In genomic region chr16:49775002-49775966, GRCm38 (mm10) we compare ENCODE assay signal across 11 mouse cellular contexts. TPM values are rescaled to one million over a fixed set of nuclear protein-coding genes. Genes with fewer than 3 reads are reported as not detected.
DNase-seq lines count a peak whose midpoint lies in the region; ATAC-seq lines count a peak whose summit lies in the region.
"Had no signal": no experiment of that assay in that cellular context is flagged by ENCODE, and none has a peak within 500 bp of the region (broad histone marks: within the 10 kb centered on the region; RNA-seq: fewer than 3 reads in every experiment).

No protein-coding gene starts in this region.

- H3K27me3 ChIP-seq in kidney, embryonic 15.5 days = no peaks in the 10 kb centered on the region
- H3K27me3 ChIP-seq in intestine, embryonic 16.5 days (replicated peaks; ENCODE audit: control insufficient read depth, insufficient read depth, low read length) = no peaks in the 10 kb centered on the region
- H3K27me3 ChIP-seq in forebrain, embryonic 11.5 days (ENCODE audit: control insufficient read depth, insufficient read depth, low read length) = no peaks in the 10 kb centered on the region

- peak overlapping the region; percentile 37; the same call in 1 of the 2 replicates for H3K27ac ChIP-seq in kidney, embryonic 15.5 days
- H3K27ac ChIP-seq in intestine, embryonic 16.5 days (ENCODE audit: low read length) = no peak overlapping the region
- no peak overlapping the region for H3K27ac ChIP-seq in forebrain, embryonic 11.5 days (ENCODE audit: low read depth, low read length)
- H3K27ac ChIP-seq: hindbrain, postnatal 0 days had no signal

- H3K9me3 ChIP-seq in kidney, embryonic 15.5 days (replicated peaks) = no peaks in the 10 kb centered on the region
- no peaks in the 10 kb centered on the region for H3K9me3 ChIP-seq in intestine, embryonic 16.5 days (ENCODE audit: control insufficient read depth, low read length)
- H3K9me3 ChIP-seq in forebrain, embryonic 11.5 days (ENCODE audit: control insufficient read depth, low read length) = no peaks in the 10 kb centered on the region

- WGBS in kidney, embryonic 15.5 days = 84% methylated on average over 22 of the region's 22 CpGs
- 82% methylated on average over 22 of the region's 22 CpGs for WGBS in intestine, embryonic 16.5 days
- 91% methylated on average over 22 of the region's 22 CpGs for WGBS in forebrain, embryonic 11.5 days

- DNase-seq in kidney, adult 18-20 months = no peak
- DNase-seq in cerebellum, adult 18-20 months = peak; percentile 45 to 54
- peak; percentile 31 to 69 for DNase-seq in spleen, postnatal 36 days (ENCODE audit: low spot score in 2 of 2)
- DNase-seq in right cerebral cortex, postnatal 10 days (ENCODE audit: low spot score in 2 of 2) = no peak
- DNase-seq in forebrain, embryonic 11.5 days (ENCODE audit: low spot score) = no peak
- DNase-seq: midbrain, embryonic 14.5 days; thymus, adult 2 months had no signal

- H3K9ac ChIP-seq in kidney, embryonic 15.5 days = no peak overlapping the region
- no peak overlapping the region for H3K9ac ChIP-seq in intestine, embryonic 16.5 days (ENCODE audit: low read depth, low read length)
- H3K9ac ChIP-seq in forebrain, embryonic 11.5 days (ENCODE audit: low read length) = no peak overlapping the region

- no peak overlapping the region for H3K4me2 ChIP-seq in kidney, embryonic 15.5 days
- H3K4me2 ChIP-seq in intestine, embryonic 16.5 days (ENCODE audit: low read depth, low read length) = no peak overlapping the region
- no peak overlapping the region for H3K4me2 ChIP-seq in forebrain, embryonic 11.5 days (ENCODE audit: low read depth, low read length, severe bottlenecking)

- H3K36me3 ChIP-seq in kidney, embryonic 15.5 days = no peaks in the 10 kb centered on the region
- no peaks in the 10 kb centered on the region for H3K36me3 ChIP-seq in intestine, embryonic 16.5 days (ENCODE audit: control insufficient read depth, insufficient read depth, low read length)
- no peaks in the 10 kb centered on the region for H3K36me3 ChIP-seq in forebrain, embryonic 11.5 days (ENCODE audit: control insufficient read depth, insufficient read depth, low read length)

- H3K4me1 ChIP-seq in kidney, embryonic 15.5 days = no peaks in the 10 kb centered on the region
- H3K4me1 ChIP-seq in intestine, embryonic 16.5 days (ENCODE audit: control insufficient read depth, insufficient read depth, low read length) = no peaks in the 10 kb centered on the region
- H3K4me1 ChIP-seq in forebrain, embryonic 11.5 days (replicated peaks; ENCODE audit: control insufficient read depth, insufficient read depth, low read length) = no peaks in the 10 kb centered on the region

- H3K4me3 ChIP-seq in kidney, embryonic 15.5 days (replicated peaks) = no peak overlapping the region
- no peak overlapping the region for H3K4me3 ChIP-seq in intestine, embryonic 16.5 days (ENCODE audit: low read length)
- no peak overlapping the region for H3K4me3 ChIP-seq in forebrain, embryonic 11.5 days (ENCODE audit: low read depth, low read length)

- ATAC-seq in kidney, embryonic 15.5 days (replicated peaks; ENCODE audit: low FRiP score) = peak; percentile 79
- peak; percentile 62 for ATAC-seq in intestine, embryonic 16.5 days
- no peak for ATAC-seq in granulocyte monocyte progenitor cell, adult 5-6 weeks (replicated peaks; ENCODE audit: poor library complexity, severe bottlenecking)
- no peak for ATAC-seq in forebrain, embryonic 11.5 days (replicated peaks; ENCODE audit: low FRiP score)
- ATAC-seq: hindbrain, postnatal 0 days had no signal

RNA-seq across cellular contexts. Expression of gene Cd47, which starts 25.0 kb away (rescaled TPM):
- polyA plus RNA-seq in kidney, embryonic 15.5 days (2015; fragmentation: Nextera tagmentation; extraction: Ambion mirVana) = 78.3 and 84.1 TPM in 2 replicates
- polyA plus RNA-seq in intestine, embryonic 16.5 days (2015; fragmentation: Nextera tagmentation; extraction: Ambion mirVana) = 76.5 and 80.3 TPM in 2 replicates
- total RNA-seq in granulocyte monocyte progenitor cell, adult 5-6 weeks (2014; fragmentation: Nextera tagmentation) = 334 and 345 TPM in 2 replicates
- 258 and 269 TPM in 2 replicates for total RNA-seq in granulocyte monocyte progenitor cell, adult 5-6 weeks (2017)
- 45.4 and 47.6 TPM in 2 replicates for polyA plus RNA-seq in forebrain, embryonic 11.5 days (2014; fragmentation: Nextera tagmentation; extraction: Ambion mirVana)

Comparison
In these comparisons a context has a peak if more than half of its experiments do, and no peak if none do; other contexts are left out.
1. ATAC-seq: peak in kidney, embryonic 15.5 days (single experiment) and intestine, embryonic 16.5 days (single experiment); none in granulocyte monocyte progenitor cell, adult 5-6 weeks (single experiment) and forebrain, embryonic 11.5 days (single experiment).
2. DNase-seq: peak in cerebellum, adult 18-20 months (2 of 2) and spleen, postnatal 36 days (2 of 2); none in kidney, adult 18-20 months (single experiment), right cerebral cortex, postnatal 10 days (0 of 2) and forebrain, embryonic 11.5 days (single experiment).